Mouse (Mus musculus): Measurements from ENCODE around the gene Vamp2.

Vamp2 gene

GRCm38 (mm10) chr11:69110319-69111046 is 22.2 kb downstream of the Vamp2 start:
- in situ Hi-C loops (cut with MboI, MseI): loop anchor here (25.0 kb wide), 1 partner anchor 902 kb away; the partner anchor contains the start of genes Acadvl, Dlg4 and Dvl2

- in situ Hi-C loops (cut with MboI, MseI): loop anchor here (25.0 kb wide), 1 partner anchor 901 kb away; the partner anchor contains the start of genes Acadvl, Dlg4 and Dvl2
These were observed 22.9 kb downstream of the Vamp2 start for GRCm38 (mm10) chr11:69111051-69111810.

- in situ Hi-C loops (cut with MboI, MseI): loop anchor here (25.0 kb wide), 1 partner anchor 900 kb away; the partner anchor contains the start of genes Acadvl, Dlg4 and Dvl2
These were observed 23.6 kb downstream of the Vamp2 start for GRCm38 (mm10) chr11:69111865-69112264.

GRCm38 (mm10) chr11:69114018-69114417 is 25.7 kb downstream of the Vamp2 start:
- in situ Hi-C loops (cut with MboI, MseI): loop anchor here (25.0 kb wide), 1 partner anchor 898 kb away; the partner anchor contains the start of genes Acadvl, Dlg4 and Dvl2

GRCm38 (mm10) chr11:69114621-69115020 is 26.3 kb downstream of the Vamp2 start:
- in situ Hi-C loops (cut with MboI, MseI): loop anchor here (25.0 kb wide), 1 partner anchor 898 kb away; the partner anchor contains the start of genes Acadvl, Dlg4 and Dvl2

- in situ Hi-C loops (cut with MboI, MseI): loop anchor here (25.0 kb wide), 1 partner anchor 895 kb away; the partner anchor contains the start of genes Acadvl, Dlg4 and Dvl2
These were observed 28.6 kb downstream of the Vamp2 start for GRCm38 (mm10) chr11:69116843-69117242.

GRCm38 (mm10) chr11:69117737-69118695 is 29.7 kb downstream of the Vamp2 start:
- in situ Hi-C loops (cut with MboI, MseI): loop anchor here (25.0 kb wide), 1 partner anchor 894 kb away; the partner anchor contains the start of genes Acadvl, Dlg4 and Dvl2

- in situ Hi-C loops (cut with MboI, MseI): loop anchor here (25.0 kb wide), 1 partner anchor 894 kb away; the partner anchor contains the start of genes Acadvl, Dlg4 and Dvl2
These were observed 30.5 kb downstream of the Vamp2 start for GRCm38 (mm10) chr11:69118765-69119164.

- in situ Hi-C loops (cut with MboI, MseI): loop anchor here (5.0 to 25.0 kb wide), 3 partner anchors 57 to 893 kb away; partner anchors contain the start of genes Acadvl, Dlg4, Dvl2 and Gucy2e
These were observed 31.3 kb downstream of the Vamp2 start for GRCm38 (mm10) chr11:69119446-69120155.

GRCm38 (mm10) chr11:69120221-69121000 is 32.1 kb downstream of the Vamp2 start, which contains the start of gene Hes7:
Gene Hes7 (plus strand): TSS chr11:69120404.
- in situ Hi-C loops (cut with MboI, MseI): loop anchor here (5.0 to 25.0 kb wide), 3 partner anchors 58 to 892 kb away; partner anchors contain the start of genes Acadvl, Dlg4, Dvl2 and Gucy2e

- in situ Hi-C loops (cut with MboI, MseI): loop anchor here (5.0 to 25.0 kb wide), 3 partner anchors 59 to 891 kb away; partner anchors contain the start of genes Acadvl, Dlg4, Dvl2 and Gucy2e
These were observed 32.9 kb downstream of the Vamp2 start for GRCm38 (mm10) chr11:69121001-69121740.

- in situ Hi-C loops (cut with MboI, MseI): loop anchor here (5.0 to 25.0 kb wide), 3 partner anchors 60 to 890 kb away; partner anchors contain the start of genes Acadvl, Dlg4, Dvl2 and Gucy2e
These were observed 33.5 kb downstream of the Vamp2 start for GRCm38 (mm10) chr11:69121741-69122335.

- in situ Hi-C loops (cut with MboI, MseI): loop anchor here (5.0 to 25.0 kb wide), 3 partner anchors 60 to 890 kb away; partner anchors contain the start of genes Acadvl, Dlg4, Dvl2 and Gucy2e
These were observed 34.2 kb downstream of the Vamp2 start, which contains the start of gene 9130213A22Rik for GRCm38 (mm10) chr11:69122336-69122951. Gene 9130213A22Rik (minus strand): TSS chr11:69122589.

- in situ Hi-C loops (cut with MboI, MseI): loop anchor here (5.0 to 25.0 kb wide), 3 partner anchors 61 to 889 kb away; partner anchors contain the start of genes Acadvl, Dlg4, Dvl2 and Gucy2e
These were observed 34.9 kb downstream of the Vamp2 start for GRCm38 (mm10) chr11:69123056-69123692.

- in situ Hi-C loops (cut with MboI, MseI): loop anchor here (5.0 to 25.0 kb wide), 3 partner anchors 62 to 888 kb away; partner anchors contain the start of genes Acadvl, Dlg4, Dvl2 and Gucy2e
These were observed 35.6 kb downstream of the Vamp2 start for GRCm38 (mm10) chr11:69123693-69124497.
